Mouse (Mus musculus) hindbrain, embryonic 14.5 days (tissue): ENCODE data around the gene Psmg4. TPM values are rescaled to one million over a fixed set of nuclear protein-coding genes. Genes with fewer than 3 reads are reported as not detected.

Experiments
- ATAC-seq: fragments of 200-750 bp; cut with Nextera tagmentation; 2 replicates; pipeline ENCODE4 v1.8.0; 2017; ENCODE audit warnings: moderate number of reproducible peaks, mild to moderate bottlenecking, moderate TSS enrichment, moderate library complexity; ENCODE audit not compliant: low FRiP score
- DNase-seq: peaks from one replicate; pipeline ENCODE4 v3.0.0-alpha.2; 2015; ENCODE audit warnings: low spot score
- H3K27ac ChIP-seq: fragments of 300-500 bp; sonication (generic); 2 replicates; pipeline ENCODE4 v1.5.1; 2014; ENCODE audit warnings: mild to moderate bottlenecking, moderate library complexity
- H3K27me3 ChIP-seq: fragments of 300-500 bp; sonication (generic); 2 replicates; pipeline ENCODE4 v1.6.1; 2014; ENCODE audit warnings: mild to moderate bottlenecking, low read length, mixed read lengths; ENCODE audit not compliant: control insufficient read depth, insufficient read depth
- H3K36me3 ChIP-seq: fragments of 300-500 bp; sonication (generic); replicated peaks from 2 replicates; pipeline ENCODE4 v1.6.1; 2014; ENCODE audit not compliant: control insufficient read depth, insufficient read depth
- H3K4me1 ChIP-seq: fragments of 300-500 bp; sonication (generic); replicated peaks from 2 replicates; pipeline ENCODE4 v1.6.1; 2014; ENCODE audit warnings: antibody characterized with exemption, low read length, mixed read lengths; ENCODE audit not compliant: control insufficient read depth, insufficient read depth
- H3K4me2 ChIP-seq: fragments of 300-500 bp; sonication (generic); replicated peaks from 2 replicates; pipeline ENCODE4 v1.6.1; 2014; ENCODE audit warnings: mild to moderate bottlenecking, moderate library complexity
- H3K4me3 ChIP-seq: fragments of 300-500 bp; sonication (generic); replicated peaks from 2 replicates; pipeline ENCODE4 v1.5.1; 2014; ENCODE audit warnings: mild to moderate bottlenecking, low read length
- H3K9ac ChIP-seq: fragments of 300-500 bp; sonication (generic); 2 replicates; pipeline ENCODE4 v1.6.1; 2014
- H3K9me3 ChIP-seq: fragments of 300-500 bp; sonication (generic); 2 replicates; pipeline ENCODE4 v1.6.1; 2016; ENCODE audit warnings: low read length; ENCODE audit not compliant: control insufficient read depth
- WGBS: fragments of 180-500 bp; shearing (Covaris S2); extraction: QIAGEN DNeasy Blood & Tissue Kit; methylation state at CpG from one replicate; pipeline ENCODE4 v1.1.7; 2014; 5-methylcytosine and 5-hydroxymethylcytosine counted together
- polyA plus RNA-seq: library from polyadenylated mRNA; unstranded; fragments of >200 nt; fragmentation: Nextera tagmentation; extraction: Ambion mirVana; gene quantifications from 2 replicates; pipeline ENCODE4 v1.2.1, GENCODE M21; 2014

The Psmg4 gene
- polyA plus RNA-seq, 1 experiment from 2014 or later, result 87.0 TPM

GRCm38 (mm10) chr13:34129485-34130225, 33.1 kb upstream of the Psmg4 start:
- peaks cover 33% of the 10 kb centered on the region for H3K4me1 ChIP-seq
- H3K4me3 ChIP-seq, result peak overlapping the region; percentile 89
- no peaks in the 10 kb centered on the region for H3K9me3 ChIP-seq
- WGBS, result under 1% methylated on average over 31 of the region's 31 CpGs
- H3K9ac ChIP-seq, result peak overlapping the region; percentile 100
- peak overlapping the region; percentile 100 for H3K27ac ChIP-seq
- DNase-seq (peak; percentile 84), ATAC-seq (no peak)
- peaks cover 36% of the 10 kb centered on the region for H3K36me3 ChIP-seq
- no peaks in the 10 kb centered on the region for H3K27me3 ChIP-seq
- H3K4me2 ChIP-seq, result peak overlapping the region; percentile 97

- ATAC-seq (peak; percentile 93), DNase-seq (peak; percentile 98)
- Histone ChIP-seq H3K9me3 (no peaks in the 10 kb centered on the region), H3K4me3 (peak within 1 kb of the TSS; percentile 89), H3K9ac (peak within 1 kb of the TSS; percentile 100), H3K4me1 (peaks cover 33% of the 10 kb centered on the region), H3K36me3 (peaks cover 30% of the 10 kb centered on the region), H3K27me3 (no peaks in the 10 kb centered on the region), H3K27ac (peak within 1 kb of the TSS; percentile 100), H3K4me2 (peak within 1 kb of the TSS; percentile 97)
- under 1% methylated on average over 26 of the region's 26 CpGs for WGBS
These were observed 32.5 kb upstream of the Psmg4 start, which contains the start of gene Tubb2b for GRCm38 (mm10) chr13:34130226-34130731. TSS of gene Tubb2b (minus strand) at chr13:34130466.

DNA sequence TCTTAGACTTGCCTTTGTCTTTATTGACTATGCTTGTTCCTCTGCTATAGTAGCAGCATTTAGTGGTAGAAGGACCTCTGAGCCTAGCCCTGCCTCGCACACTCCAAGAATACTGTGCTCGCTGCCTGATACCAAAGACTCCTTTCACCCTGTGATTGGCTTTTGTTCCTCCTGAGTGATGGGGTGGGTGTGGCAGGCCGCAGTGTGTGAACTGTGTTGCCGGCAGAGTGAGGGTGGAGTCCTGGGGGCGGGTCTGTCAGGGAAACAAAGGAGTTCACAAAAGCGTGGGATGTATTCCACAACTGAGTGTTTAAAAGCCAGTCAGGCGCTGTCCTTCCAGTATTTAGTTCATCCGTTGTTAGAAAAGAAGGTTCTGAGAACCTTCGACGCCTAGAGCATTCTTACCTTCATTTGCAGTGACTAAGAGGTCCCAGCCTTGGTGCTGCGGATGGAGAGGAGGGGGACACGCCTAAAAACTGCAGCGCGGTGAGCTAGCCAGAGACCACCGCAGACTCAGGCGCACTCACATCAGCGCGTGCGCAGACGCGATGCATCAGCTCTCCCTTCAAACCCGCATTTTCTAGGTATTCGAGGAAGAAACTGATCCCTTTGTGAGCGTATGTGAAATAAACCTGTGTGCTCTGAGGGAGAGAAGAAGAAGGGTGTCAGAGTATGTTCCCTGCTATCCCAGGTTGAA, 31.6 kb upstream of the Psmg4 start:
- Histone ChIP-seq H3K4me2 (peak overlapping the region; percentile 97), H3K36me3 (peaks cover 22% of the 10 kb centered on the region), H3K27me3 (no peaks in the 10 kb centered on the region), H3K4me1 (peaks cover 32% of the 10 kb centered on the region), H3K27ac (peak overlapping the region; percentile 100), H3K9ac (peak overlapping the region; percentile 100), H3K9me3 (no peaks in the 10 kb centered on the region), H3K4me3 (peak overlapping the region; percentile 89)
- DNase-seq (peak; percentile 86), ATAC-seq (peak; percentile 67)
- under 1% methylated on average over 24 of the region's 24 CpGs for WGBS

GRCm38 (mm10) chr13:34131708-34132060, 31.1 kb upstream of the Psmg4 start:
- DNase-seq (peak; percentile 81), ATAC-seq (peak; percentile 32)
- WGBS, result under 1% methylated on average over 10 of the region's 10 CpGs
- H3K4me2 ChIP-seq, result peak overlapping the region; percentile 97
- peak overlapping the region; percentile 100 for H3K27ac ChIP-seq
- no peaks in the 10 kb centered on the region for H3K9me3 ChIP-seq
- H3K4me1 ChIP-seq, result peaks cover 36% of the 10 kb centered on the region
- H3K9ac ChIP-seq, result peak overlapping the region; percentile 100
- peak overlapping the region; percentile 89 for H3K4me3 ChIP-seq
- H3K27me3 ChIP-seq, result no peaks in the 10 kb centered on the region
- H3K36me3 ChIP-seq, result peaks cover 18% of the 10 kb centered on the region

- WGBS, result under 1% methylated on average over 15 of the region's 15 CpGs
- H3K4me2 ChIP-seq, result peak overlapping the region; percentile 97
- H3K27ac ChIP-seq, result peak overlapping the region; percentile 100
- H3K4me3 ChIP-seq, result peak overlapping the region; percentile 89
- H3K9ac ChIP-seq, result peak overlapping the region; percentile 100
- no peaks in the 10 kb centered on the region for H3K27me3 ChIP-seq
- H3K36me3 ChIP-seq, result peaks cover 12% of the 10 kb centered on the region
- DNase-seq (peak; percentile 69), ATAC-seq (no peak)
- peaks cover 40% of the 10 kb centered on the region for H3K4me1 ChIP-seq
- no peaks in the 10 kb centered on the region for H3K9me3 ChIP-seq
These were observed 30.5 kb upstream of the Psmg4 start for GRCm38 (mm10) chr13:34132299-34132698.

GRCm38 (mm10) chr13:34132875-34133274, 29.9 kb upstream of the Psmg4 start:
- H3K4me3 ChIP-seq, result peak overlapping the region; percentile 89
- 8% methylated on average over 6 of the region's 6 CpGs for WGBS
- DNase-seq (no peak), ATAC-seq (no peak)
- H3K36me3 ChIP-seq, result peaks cover 10% of the 10 kb centered on the region
- peak overlapping the region; percentile 97 for H3K4me2 ChIP-seq
- H3K9ac ChIP-seq, result peak overlapping the region; percentile 100
- H3K27ac ChIP-seq, result peak overlapping the region; percentile 100
- peaks cover 40% of the 10 kb centered on the region for H3K4me1 ChIP-seq
- no peaks in the 10 kb centered on the region for H3K9me3 ChIP-seq
- H3K27me3 ChIP-seq, result no peaks in the 10 kb centered on the region

GRCm38 (mm10) chr13:34133326-34134071, 29.3 kb upstream of the Psmg4 start:
- Histone ChIP-seq H3K9ac (peak overlapping the region; percentile 100), H3K4me3 (peak overlapping the region; percentile 89), H3K4me1 (peaks cover 40% of the 10 kb centered on the region), H3K9me3 (no peaks in the 10 kb centered on the region), H3K36me3 (peaks cover 6% of the 10 kb centered on the region), H3K4me2 (peak overlapping the region; percentile 97), H3K27me3 (no peaks in the 10 kb centered on the region), H3K27ac (peak overlapping the region; percentile 100)
- WGBS, result 2% methylated on average over 15 of the region's 15 CpGs
- peak; percentile 81 for DNase-seq
- ATAC-seq, result no peak

DNA sequence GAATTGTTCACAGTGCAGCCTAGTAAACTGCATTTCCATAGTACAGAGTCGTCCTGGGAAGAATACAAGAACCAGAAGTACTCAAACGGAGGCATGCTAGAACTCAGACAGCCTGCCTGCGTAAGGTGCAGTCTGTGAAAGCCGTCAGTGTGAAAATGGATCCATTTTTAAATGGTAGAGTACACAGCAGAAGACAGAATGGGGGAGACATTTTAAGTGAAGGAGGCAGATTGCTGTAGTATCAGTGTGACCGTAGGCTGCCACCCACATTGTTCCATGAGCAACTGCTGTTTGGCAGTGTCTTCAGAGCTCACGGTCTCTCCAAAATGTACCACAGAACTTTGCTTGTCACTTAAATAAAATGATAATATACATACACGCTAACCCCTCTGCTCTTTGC, 28.5 kb upstream of the Psmg4 start:
- DNase-seq (peak; percentile 49), ATAC-seq (no peak)
- H3K9ac ChIP-seq, result peak overlapping the region; percentile 100
- no peaks in the 10 kb centered on the region for H3K36me3 ChIP-seq
- no peaks in the 10 kb centered on the region for H3K27me3 ChIP-seq
- H3K4me2 ChIP-seq, result peak overlapping the region; percentile 97
- peak overlapping the region; percentile 100 for H3K27ac ChIP-seq
- peaks cover 40% of the 10 kb centered on the region for H3K4me1 ChIP-seq
- peak overlapping the region; percentile 89 for H3K4me3 ChIP-seq
- 10% methylated on average over 7 of the region's 7 CpGs for WGBS
- H3K9me3 ChIP-seq, result no peaks in the 10 kb centered on the region

DNA sequence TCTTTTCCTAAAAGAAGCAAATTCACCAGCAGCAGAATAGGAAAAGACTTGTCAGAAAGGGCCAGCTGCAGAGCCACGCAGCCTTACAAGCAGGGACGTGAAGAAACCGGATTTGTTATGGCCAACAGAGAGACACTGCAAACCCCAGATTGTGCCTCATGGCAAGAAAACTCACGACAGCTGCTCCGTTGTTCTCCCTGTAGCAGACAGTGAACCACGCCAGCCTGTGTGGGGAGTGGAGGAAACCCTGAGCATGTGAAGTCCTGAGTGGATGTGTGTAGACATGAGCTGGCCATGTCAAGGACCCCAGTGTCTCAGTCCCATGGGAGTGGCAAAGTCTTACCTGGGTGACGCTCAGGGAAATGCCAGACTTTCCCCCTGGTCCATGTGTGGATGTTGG, 26.2 kb upstream of the Psmg4 start:
- Histone ChIP-seq H3K27ac (peak overlapping the region; percentile 74), H3K4me2 (no peak overlapping the region), H3K4me1 (peaks cover 38% of the 10 kb centered on the region), H3K36me3 (no peaks in the 10 kb centered on the region), H3K27me3 (no peaks in the 10 kb centered on the region), H3K4me3 (no peak overlapping the region), H3K9ac (no peak overlapping the region), H3K9me3 (no peaks in the 10 kb centered on the region)
- no peak; the same call in 1 of the 2 replicates for ATAC-seq
- DNase-seq, result peak; percentile 58
- 34% methylated on average over 7 of the region's 7 CpGs for whole genome bisulfite sequencing
